Mouse (Mus musculus) spleen, embryonic (tissue): Measurements from ENCODE around the gene Slx4.
"Not testable (repeated sequence)": the region's sequence is repeated elsewhere in the genome, so short reads cannot be mapped to it uniquely, and the experiment has no call there.

Source experiments
- CTCF ChIA-PET: fragments of 350-600 bp; sonication (Branson Sonifier 250); formaldehyde crosslinking; loops from one replicate; lab custom pipeline; 2022; lab: Charles Lee

Gene Slx4

GRCm38 (mm10) chr16:4003489-4004398 is at the start of gene Slx4:
Gene Slx4, minus strand, starts transcription at chr16:4003770.
- CTCF ChIA-PET = no interaction called here

DNA sequence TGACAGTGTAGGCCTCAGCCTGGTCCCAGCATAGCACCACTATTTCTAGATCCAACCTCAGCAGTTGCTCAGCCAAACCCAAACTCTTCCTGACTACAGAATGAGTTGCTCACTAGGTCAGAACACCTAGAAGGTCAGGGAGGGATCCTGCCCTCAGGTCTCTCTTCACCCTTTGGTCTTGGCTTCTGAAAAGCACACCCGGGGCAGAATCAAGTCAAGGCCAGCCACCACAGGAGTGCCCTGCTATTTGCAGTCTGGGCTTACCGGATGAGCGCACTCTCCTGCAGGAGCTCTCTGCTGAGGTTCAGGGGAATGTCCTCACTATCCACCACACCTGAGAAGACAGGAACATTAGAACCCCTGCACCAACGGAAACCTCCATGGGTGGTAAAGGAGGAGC is 49.0 kb upstream of the Slx4 start:
- CTCF ChIA-PET = no interaction called here

DNA sequence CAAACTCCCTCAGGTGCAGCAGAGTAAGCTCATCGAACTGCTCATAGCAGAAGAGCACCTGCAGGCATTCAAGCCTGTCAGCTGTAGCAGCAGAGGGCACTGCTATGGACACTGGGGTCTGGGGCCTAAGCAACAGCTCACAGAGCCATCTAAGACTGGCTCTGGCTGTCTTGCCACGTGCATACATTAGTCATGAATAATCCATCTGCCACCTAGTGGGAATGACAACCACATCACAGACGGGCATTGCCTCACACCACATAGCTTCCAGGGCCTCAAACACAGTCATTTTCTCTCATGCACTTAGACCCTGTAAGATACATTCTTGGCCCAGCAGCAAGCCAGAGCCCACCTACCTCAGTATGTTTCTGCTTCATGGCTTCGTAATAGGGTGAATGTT is 42.0 kb upstream of the Slx4 start:
- CTCF ChIA-PET = interaction anchor here (0.6 kb wide), 1 partner anchor 70 kb away, joined by 4 read pairs; no protein-coding TSS in a partner anchor

DNA sequence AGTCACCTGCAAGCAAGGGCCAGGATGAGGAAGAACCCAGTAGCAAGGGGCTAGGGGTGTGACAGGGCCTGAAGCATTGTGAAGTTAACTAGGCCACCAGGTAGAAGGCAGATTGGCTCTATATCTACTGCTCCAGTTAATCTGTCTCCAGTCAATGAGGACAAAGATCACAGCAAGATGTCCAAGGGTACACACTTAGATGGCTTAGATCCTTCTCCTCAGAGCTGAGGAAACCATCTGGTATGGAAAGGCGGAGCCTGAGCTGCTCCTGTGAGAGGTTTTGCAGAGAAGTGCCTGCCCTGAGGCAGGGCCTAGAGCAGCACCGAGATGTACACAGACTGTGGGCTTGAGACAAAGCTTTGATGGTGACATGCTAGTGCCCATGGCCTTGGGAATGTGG is 40.5 kb upstream of the Slx4 start:
- CTCF ChIA-PET = no interaction called here

DNA sequence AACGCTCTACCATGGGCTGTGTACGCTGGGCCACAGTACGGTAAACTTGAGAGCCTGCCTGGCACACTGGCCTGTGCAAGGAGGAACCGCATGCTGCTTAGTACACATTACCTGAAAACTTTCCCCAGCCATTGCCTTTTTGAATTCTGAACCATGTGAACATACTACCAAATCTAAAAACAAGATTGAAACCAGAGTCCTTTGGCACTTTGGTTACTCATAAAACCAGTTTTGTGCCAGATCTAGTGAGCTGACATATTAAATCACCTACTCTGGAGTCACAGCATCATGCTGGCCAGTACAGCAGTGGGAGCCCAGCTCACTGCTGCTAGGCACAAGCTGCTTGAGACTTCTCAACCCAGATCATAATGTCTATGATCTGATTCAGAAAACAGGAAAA is 38.1 kb upstream of the Slx4 start:
- CTCF ChIA-PET = no interaction called here

DNA sequence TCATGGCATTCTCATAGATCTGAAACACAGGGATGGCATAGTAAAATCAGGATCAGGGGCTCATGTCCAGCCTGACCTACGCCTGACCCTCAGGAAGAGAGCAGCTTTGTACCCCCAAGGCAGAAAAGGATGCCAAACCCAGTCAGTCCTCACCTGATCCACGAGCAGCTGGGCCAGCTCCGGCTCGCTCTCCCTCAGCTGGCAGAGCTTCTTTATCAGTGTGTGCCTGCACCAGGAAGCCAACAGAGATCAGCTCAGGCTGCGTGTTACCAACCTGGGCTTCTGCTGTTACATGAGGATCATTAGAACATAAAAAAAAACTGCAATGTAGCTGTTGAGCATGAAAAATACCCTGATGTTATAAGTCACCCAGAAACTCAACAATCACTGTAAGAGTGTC is 36.6 kb upstream of the Slx4 start:
- CTCF ChIA-PET = no interaction called here

GRCm38 (mm10) chr16:4037690-4038089 is 34.1 kb upstream of the Slx4 start:
- CTCF ChIA-PET = no interaction called here

GRCm38 (mm10) chr16:4036807-4037206 is 33.2 kb upstream of the Slx4 start, which contains the start of gene Dnase1:
Gene Dnase1, plus strand, starts transcription at chr16:4036942.
- CTCF ChIA-PET = no interaction called here

DNA sequence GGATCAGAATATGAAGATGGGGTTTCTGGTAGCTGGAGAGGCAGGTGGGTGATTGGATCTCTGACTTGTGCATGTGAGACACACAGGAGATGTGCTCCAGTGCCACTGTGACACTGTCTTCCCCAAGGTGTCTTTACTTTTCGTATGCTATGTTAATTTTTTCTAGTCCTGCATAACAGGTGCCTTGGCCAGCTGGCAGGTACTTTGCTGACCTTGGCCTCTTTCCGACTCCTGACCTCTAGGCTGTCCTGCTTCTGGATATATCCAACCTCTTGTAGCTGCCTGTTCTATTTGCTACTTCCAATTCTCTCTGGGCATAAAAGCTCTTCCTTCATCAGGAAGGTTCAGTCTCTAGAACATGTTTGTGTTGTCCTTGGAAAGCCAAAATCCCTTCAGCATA is 32.0 kb upstream of the Slx4 start:
- CTCF ChIA-PET = no interaction called here

- CTCF ChIA-PET = interaction anchor here (0.5 kb wide), 1 partner anchor 156 kb away, joined by 8 read pairs; no protein-coding TSS in a partner anchor
Observed at GRCm38 (mm10) chr16:4034476-4034875, 30.9 kb upstream of the Slx4 start.

DNA sequence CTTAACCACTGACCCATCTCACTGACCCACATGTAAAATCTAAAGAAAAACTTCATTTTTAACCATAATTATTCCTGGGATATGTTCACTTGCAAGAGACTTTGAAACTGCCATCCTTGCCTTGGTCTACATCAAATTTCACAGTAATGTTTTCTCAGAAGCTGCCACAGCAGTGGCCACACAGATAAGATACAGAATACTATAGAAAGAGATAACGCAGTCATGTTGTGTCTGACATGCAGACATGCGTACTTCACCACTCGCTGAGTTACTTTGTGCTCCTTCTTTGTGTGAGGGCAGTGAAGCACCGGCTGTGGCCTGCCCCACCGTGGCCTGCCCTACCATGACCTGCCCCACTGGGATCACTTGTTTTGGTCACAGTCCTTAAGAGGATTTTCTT is 30.4 kb upstream of the Slx4 start:
- CTCF ChIA-PET = no interaction called here

DNA sequence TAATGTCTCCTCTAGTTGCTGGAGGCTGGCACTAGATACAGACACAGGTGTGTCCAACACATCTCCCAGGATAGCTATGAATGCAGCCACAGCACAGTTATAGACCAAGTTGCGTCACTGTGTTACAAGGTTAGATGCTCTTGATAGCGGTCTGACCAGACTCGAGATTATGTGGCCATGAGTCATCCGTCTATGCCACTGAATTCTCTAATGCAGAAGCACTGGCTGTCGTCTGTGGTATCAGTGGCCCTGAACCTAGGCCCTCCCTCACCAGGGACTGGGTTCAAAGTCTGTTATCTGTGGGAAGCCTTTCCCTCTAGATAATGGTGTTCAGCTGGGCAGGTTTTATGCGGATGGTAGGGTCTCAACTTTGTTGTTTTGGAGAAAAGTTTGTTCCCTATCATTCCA is 28.8 kb upstream of the Slx4 start:
- CTCF ChIA-PET = no interaction called here

GRCm38 (mm10) chr16:4031441-4032274 is 28.1 kb upstream of the Slx4 start:
- CTCF ChIA-PET = no interaction called here

DNA sequence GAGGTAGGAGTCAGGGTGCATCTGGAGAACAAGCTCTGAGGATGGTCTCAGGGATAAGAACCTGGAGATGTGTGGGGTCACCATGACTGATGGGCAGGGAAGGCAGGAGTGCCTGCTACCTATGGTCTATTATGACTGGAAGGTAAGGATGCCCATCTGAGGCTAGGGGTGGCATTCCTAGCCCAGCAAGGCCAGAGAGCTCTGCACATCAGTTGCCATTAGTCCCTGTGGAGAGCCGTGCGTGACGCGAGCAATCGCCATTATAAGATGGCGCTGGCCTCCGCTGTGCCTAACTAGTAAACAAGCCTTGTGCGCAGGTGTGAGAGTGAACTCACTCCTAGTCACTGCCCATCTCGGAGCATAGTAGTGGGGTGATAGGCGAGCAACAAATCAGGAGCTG is 26.9 kb upstream of the Slx4 start:
- CTCF ChIA-PET = no interaction called here

GRCm38 (mm10) chr16:4029371-4029841 is 25.8 kb upstream of the Slx4 start:
- CTCF ChIA-PET = no interaction called here

DNA sequence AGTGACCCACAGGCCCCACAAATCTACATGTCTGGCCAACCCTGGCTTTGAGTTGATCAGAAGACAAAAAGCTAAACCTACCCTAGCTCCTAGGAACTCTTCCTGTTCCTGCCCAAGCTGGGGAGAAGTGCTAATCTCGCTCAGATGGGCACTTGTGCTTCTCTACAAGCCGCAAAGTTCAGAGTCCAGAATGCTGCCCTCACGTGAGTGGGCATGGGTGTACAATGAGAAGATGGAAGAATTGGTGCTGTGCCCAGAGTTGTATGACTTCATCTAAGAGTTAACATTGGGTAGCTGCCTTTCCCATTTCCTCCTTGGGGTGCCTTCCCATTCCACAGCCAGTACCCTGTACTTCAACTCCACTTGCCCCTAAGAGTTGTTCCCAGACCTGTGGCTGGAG is 23.6 kb upstream of the Slx4 start:
- CTCF ChIA-PET = interaction anchor here (1.1 kb wide), 1 partner anchor 11 kb away, joined by 3 read pairs; no protein-coding TSS in a partner anchor

DNA sequence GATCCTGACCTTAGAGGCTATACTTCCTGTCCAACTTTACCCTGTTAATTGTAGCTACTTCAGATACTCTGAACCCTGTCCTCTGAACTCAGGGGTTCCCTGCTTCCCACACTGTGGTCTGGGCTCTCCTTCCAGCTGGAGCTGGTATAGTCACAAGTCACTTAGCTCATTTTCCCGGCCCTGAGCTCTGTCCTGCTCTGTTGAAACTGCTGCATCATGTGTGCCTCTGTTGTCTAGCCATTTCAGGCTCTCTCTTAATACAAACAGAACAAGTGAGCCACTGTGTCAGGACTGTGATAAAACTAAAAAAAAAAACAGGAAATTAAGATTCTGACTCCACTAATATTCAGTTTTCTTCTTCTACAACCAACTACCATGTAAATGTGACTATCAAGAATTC is 23.1 kb upstream of the Slx4 start:
- CTCF ChIA-PET = interaction anchor here (1.1 kb wide), 1 partner anchor 10 kb away, joined by 3 read pairs; no protein-coding TSS in a partner anchor

DNA sequence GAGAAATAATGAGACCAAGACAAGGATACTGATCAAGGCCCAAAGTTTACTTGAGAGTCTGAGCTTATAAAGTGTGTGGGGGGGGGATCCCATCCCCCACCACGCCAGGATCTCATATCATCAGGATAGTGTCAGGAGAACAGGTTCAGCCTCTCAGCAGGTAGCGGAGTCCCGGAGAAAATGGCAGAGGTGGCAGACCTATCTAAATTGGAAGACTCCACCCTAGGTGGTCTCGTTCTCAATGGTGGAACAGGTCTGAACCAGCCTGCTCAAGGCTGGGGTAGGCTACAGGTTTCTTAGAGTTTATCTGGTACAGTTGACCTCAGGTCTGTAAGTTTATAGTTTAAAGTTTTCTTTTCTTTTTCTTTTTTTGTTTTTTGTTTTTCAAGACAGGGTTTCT is 19.1 kb upstream of the Slx4 start:
- CTCF ChIA-PET = interaction anchor here (0.6 kb wide), 1 partner anchor 554 kb away, joined by 3 read pairs; no protein-coding TSS in a partner anchor

DNA sequence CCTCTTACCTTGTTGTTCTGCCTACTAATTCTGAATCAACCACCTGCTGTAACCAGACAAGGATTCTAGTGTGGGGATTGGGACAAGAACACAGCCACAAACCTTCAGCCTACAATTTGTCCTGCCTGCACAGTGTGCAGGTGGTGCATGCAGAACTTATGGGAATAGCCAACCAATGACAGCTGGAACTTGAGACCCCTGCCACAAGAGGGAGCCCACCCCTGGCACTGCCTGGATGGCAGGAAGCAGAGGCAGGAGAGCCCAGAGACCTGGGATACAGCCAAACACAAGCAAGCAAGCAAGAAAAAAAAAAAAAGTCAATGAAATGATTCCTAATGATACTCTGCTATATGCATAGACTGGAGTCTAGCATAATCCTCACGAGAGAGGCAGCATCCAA is 17.7 kb upstream of the Slx4 start:
- CTCF ChIA-PET = no interaction called here

DNA sequence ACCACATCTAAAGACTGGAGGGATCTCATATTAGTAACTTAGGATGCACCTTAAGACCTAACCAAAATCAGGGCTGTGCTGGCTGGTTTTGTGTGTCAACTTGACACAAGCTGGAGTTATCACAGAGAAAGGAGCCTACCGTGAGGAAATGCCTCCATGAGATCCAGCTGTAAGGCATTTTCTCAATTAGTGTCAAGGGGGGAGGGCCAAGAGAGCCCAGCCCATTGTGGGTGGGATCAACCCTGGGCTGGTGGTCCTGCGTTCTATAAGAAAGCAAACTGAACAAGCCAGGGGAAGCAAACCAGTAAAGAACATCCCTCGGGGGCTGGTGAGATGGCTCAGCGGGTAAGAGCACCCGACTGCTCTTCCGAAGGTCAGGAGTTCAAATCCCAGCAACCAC is 13.9 kb upstream of the Slx4 start:
- CTCF ChIA-PET = not testable (repeated sequence)

DNA sequence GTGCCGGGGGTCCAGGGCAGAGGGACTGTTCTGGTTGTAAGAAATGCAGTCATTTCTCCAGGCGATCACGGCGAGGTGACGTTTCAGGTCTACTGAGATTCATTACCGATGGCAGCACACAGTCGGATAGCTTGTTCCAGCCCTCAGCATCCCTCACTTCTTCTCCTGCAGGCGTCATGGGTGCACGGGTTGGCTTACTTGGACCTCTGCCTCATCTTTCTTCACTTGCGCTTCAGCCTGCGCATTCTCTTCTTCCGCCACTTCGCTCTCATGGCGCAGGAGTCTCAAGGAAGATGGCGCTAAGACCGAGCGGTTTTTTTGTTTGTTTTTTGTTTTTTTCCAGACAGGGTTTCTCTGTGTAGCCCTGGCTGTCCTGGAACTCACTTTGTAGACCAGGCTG is 13.2 kb upstream of the Slx4 start:
- CTCF ChIA-PET = interaction anchor here (0.8 kb wide), 1 partner anchor 10 kb away, joined by 3 read pairs; no protein-coding TSS in a partner anchor

- CTCF ChIA-PET = no interaction called here
Observed at GRCm38 (mm10) chr16:4014040-4014668, 10.6 kb upstream of the Slx4 start.
